Mouse (Mus musculus): ENCODE data around the gene Ube2v1. TPM values are rescaled to one million over a fixed set of nuclear protein-coding genes. Genes with fewer than 3 reads are reported as not detected.
"Not testable (repeated sequence)": the region's sequence is repeated elsewhere in the genome, so short reads cannot be mapped to it uniquely, and the experiment has no call there.

Gene Ube2v1
- polyA plus RNA-seq, 1 experiment from 2014 or later = 175 TPM

DNA sequence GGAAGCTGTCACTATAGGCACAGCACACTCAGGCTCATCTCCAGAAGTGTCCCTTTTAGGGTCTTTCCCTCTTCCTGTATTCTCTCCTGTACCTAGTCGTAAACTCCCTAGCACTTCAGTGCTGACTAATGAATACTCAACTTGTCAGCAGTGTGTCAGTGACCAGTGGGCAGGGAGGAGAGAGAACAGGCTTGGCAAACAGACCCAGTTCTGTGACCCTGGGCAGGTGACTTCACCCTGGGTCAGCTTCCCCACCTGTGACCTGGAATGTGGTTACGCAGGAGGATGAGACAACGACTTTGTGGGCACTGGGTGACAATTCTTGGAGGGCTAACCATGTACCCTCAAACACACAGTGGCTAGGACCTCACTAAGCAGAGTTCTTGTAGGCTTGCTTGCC, 14.9 kb downstream of the Ube2v1 start:
- ATAC-seq (ENCODE audit: insufficient number of reproducible peaks, insufficient read depth, low FRiP score, low read depth) = no peak
- peaks cover 58% of the 10 kb centered on the region for H3K36me3 ChIP-seq (ENCODE audit: control insufficient read depth, insufficient read depth, low read length)

DNA sequence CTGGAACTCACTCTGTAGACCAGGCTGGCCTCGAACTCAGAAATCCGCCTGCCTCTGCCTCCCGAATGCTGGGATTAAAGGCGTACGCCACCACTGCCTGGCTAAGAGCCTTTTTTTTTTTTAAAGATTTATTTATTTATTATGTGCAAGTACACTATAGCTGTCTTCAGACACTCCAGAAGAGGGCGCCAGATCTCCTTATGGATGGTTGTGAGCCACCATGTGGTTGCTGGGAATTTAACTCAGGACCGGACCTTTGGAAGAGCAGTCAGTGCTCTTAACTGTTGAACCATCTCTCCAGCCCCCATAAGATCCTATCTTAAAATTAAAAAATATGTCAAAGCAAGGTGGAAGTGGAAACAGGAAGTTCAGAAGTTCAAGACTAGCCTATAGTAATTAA, 18.6 kb downstream of the Ube2v1 start:
- H3K4me3 ChIP-seq (ENCODE audit: control insufficient read depth in 1 of 2, insufficient read depth in 1 of 2, low read depth in 1 of 2, low read length in 2 of 2); H3K27me3 ChIP-seq (ENCODE audit: control insufficient read depth, insufficient read depth, low read length); H3K9me3 ChIP-seq (ENCODE audit: control insufficient read depth, low read length); H3K4me1 ChIP-seq (ENCODE audit: control insufficient read depth in 2 of 2, insufficient read depth in 2 of 2, low read length in 2 of 2); H3K27ac ChIP-seq (replicated peaks in 1 of 2; ENCODE audit: control insufficient read depth in 1 of 2, insufficient read depth in 1 of 2, low read depth in 2 of 2, low read length in 2 of 2); H3K9ac ChIP-seq (ENCODE audit: low read length); ATAC-seq (ENCODE audit: insufficient number of reproducible peaks, insufficient read depth, low FRiP score, low read depth); H3K4me2 ChIP-seq (ENCODE audit: low read length): not testable (repeated sequence)
- 96% methylated on average over 6 of the region's 7 CpGs for WGBS
- peaks cover 79% of the 10 kb centered on the region for H3K36me3 ChIP-seq (ENCODE audit: control insufficient read depth, insufficient read depth, low read length)

More for the DNA sequence above, 14.9 kb downstream of the Ube2v1 start:
- no peak overlapping the region for H3K4me2 ChIP-seq (ENCODE audit: low read length)
- no peaks in the 10 kb centered on the region for H3K27me3 ChIP-seq (ENCODE audit: control insufficient read depth, insufficient read depth, low read length)
- WGBS = 79% methylated on average over 3 of the region's 3 CpGs
- no peak overlapping the region for H3K4me3 ChIP-seq (ENCODE audit: control insufficient read depth in 1 of 2, insufficient read depth in 1 of 2, low read depth in 1 of 2, low read length in 2 of 2)
- H3K9me3 ChIP-seq (ENCODE audit: control insufficient read depth, low read length) = no peaks in the 10 kb centered on the region
- H3K4me1 ChIP-seq (ENCODE audit: control insufficient read depth in 2 of 2, insufficient read depth in 2 of 2, low read length in 2 of 2) = peaks cover 7 to 9% of the 10 kb centered on the region in 2 experiments
- no peak overlapping the region for H3K27ac ChIP-seq (replicated peaks in 1 of 2; ENCODE audit: control insufficient read depth in 1 of 2, insufficient read depth in 1 of 2, low read depth in 2 of 2, low read length in 2 of 2)
- H3K9ac ChIP-seq (ENCODE audit: low read length) = no peak overlapping the region

DNA sequence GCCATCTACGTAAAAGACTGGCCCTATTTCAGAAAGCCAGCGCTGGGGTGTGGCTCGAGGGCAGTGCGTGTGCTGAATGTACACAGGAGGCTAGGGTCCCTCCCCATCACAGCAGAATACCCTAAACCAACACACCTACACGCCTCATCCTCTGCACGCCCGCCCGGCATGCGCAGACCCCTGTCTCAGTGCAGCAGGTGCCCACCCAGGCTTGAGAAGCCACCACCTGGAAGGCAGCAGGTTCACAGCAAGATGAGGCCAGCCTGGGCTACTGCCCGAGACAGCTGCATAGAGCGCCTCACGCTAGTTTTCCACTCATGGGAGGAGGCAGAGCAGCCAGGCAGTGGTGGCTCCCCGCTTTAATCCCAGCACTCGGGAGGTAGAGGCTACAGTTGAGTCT, 19.8 kb downstream of the Ube2v1 start:
- no peak overlapping the region for H3K4me2 ChIP-seq (ENCODE audit: low read length)
- H3K27ac ChIP-seq (replicated peaks in 1 of 2; ENCODE audit: control insufficient read depth in 1 of 2, insufficient read depth in 1 of 2, low read depth in 2 of 2, low read length in 2 of 2) = no peak overlapping the region
- H3K4me3 ChIP-seq (ENCODE audit: control insufficient read depth in 1 of 2, insufficient read depth in 1 of 2, low read depth in 1 of 2, low read length in 2 of 2) = no peak overlapping the region
- 93% methylated on average over 14 of the region's 14 CpGs for WGBS
- H3K27me3 ChIP-seq (ENCODE audit: control insufficient read depth, insufficient read depth, low read length) = no peaks in the 10 kb centered on the region
- H3K9me3 ChIP-seq (ENCODE audit: control insufficient read depth, low read length) = no peaks in the 10 kb centered on the region
- H3K9ac ChIP-seq (ENCODE audit: low read length) = no peak overlapping the region
- peaks cover 5 to 6% of the 10 kb centered on the region in 2 experiments; a peak in 2 of 4 replicates for H3K4me1 ChIP-seq (ENCODE audit: control insufficient read depth in 2 of 2, insufficient read depth in 2 of 2, low read length in 2 of 2)
- ATAC-seq (ENCODE audit: insufficient number of reproducible peaks, insufficient read depth, low FRiP score, low read depth) = no peak
- H3K36me3 ChIP-seq (ENCODE audit: control insufficient read depth, insufficient read depth, low read length) = peaks cover 78% of the 10 kb centered on the region

DNA sequence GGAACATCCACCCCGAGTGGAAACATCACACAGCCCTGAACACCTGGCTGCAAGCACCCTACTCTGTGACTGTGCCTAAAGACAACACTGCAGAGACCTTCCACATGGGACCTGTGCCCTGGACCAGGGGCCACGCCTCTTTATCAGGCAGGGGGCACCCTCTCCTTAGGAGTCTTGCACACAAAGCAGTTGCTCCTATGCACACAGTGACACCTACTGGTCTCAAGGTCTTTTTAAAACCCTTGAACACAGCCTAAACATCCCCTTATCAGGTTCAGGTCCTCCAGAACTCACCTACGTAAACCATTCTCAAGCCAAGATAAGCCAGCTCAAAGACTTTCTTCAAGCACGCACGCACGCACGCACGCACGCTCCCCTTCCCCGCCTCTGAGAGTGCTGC, 20.6 kb downstream of the Ube2v1 start:
- H3K27ac ChIP-seq (replicated peaks in 1 of 2; ENCODE audit: control insufficient read depth in 1 of 2, insufficient read depth in 1 of 2, low read depth in 2 of 2, low read length in 2 of 2) = no peak overlapping the region
- no peak for ATAC-seq (ENCODE audit: insufficient number of reproducible peaks, insufficient read depth, low FRiP score, low read depth)
- peaks cover 5 to 13% of the 10 kb centered on the region in 2 experiments; a peak in 3 of 4 replicates for H3K4me1 ChIP-seq (ENCODE audit: control insufficient read depth in 2 of 2, insufficient read depth in 2 of 2, low read length in 2 of 2)
- peaks cover 76% of the 10 kb centered on the region for H3K36me3 ChIP-seq (ENCODE audit: control insufficient read depth, insufficient read depth, low read length)
- WGBS = 82% methylated on average over 10 of the region's 10 CpGs
- no peak overlapping the region for H3K4me2 ChIP-seq (ENCODE audit: low read length)
- no peak overlapping the region for H3K4me3 ChIP-seq (ENCODE audit: control insufficient read depth in 1 of 2, insufficient read depth in 1 of 2, low read depth in 1 of 2, low read length in 2 of 2)
- H3K9me3 ChIP-seq (ENCODE audit: control insufficient read depth, low read length) = no peaks in the 10 kb centered on the region
- H3K9ac ChIP-seq (ENCODE audit: low read length) = no peak overlapping the region
- no peaks in the 10 kb centered on the region for H3K27me3 ChIP-seq (ENCODE audit: control insufficient read depth, insufficient read depth, low read length)

DNA sequence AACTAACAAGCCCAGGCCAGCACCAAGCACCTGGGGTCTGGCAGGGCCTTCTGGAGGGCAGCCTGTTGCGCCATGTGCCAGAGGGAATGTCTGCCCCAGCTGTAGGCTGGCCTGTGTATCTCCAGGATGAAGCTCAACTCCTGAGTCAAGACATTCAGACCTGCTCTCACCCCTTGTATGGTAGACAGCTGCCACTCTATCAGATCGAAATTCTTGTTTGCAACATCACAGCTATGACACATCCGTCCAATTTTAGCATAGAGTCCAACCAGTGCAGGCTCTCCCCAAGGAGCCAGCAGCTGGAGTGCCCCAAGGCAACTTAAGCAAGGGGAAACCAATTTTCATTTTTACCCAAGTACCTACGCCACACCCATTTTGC, 25.2 kb downstream of the Ube2v1 start:
- no peak for ATAC-seq (ENCODE audit: insufficient number of reproducible peaks, insufficient read depth, low FRiP score, low read depth)
- 0 out of 2 replicates have a peak overlapping the region, but pooled peaks have one; percentile 17 for H3K9ac ChIP-seq (ENCODE audit: low read length)
- H3K4me2 ChIP-seq (ENCODE audit: low read length) = no peak overlapping the region
- H3K27ac ChIP-seq (replicated peaks in 1 of 2; ENCODE audit: control insufficient read depth in 1 of 2, insufficient read depth in 1 of 2, low read depth in 2 of 2, low read length in 2 of 2) = no peak overlapping the region
- H3K4me3 ChIP-seq (ENCODE audit: control insufficient read depth in 1 of 2, insufficient read depth in 1 of 2, low read depth in 1 of 2, low read length in 2 of 2) = no peak overlapping the region
- no peaks in the 10 kb centered on the region for H3K27me3 ChIP-seq (ENCODE audit: control insufficient read depth, insufficient read depth, low read length)
- peaks cover 36% of the 10 kb centered on the region for H3K36me3 ChIP-seq (ENCODE audit: control insufficient read depth, insufficient read depth, low read length)
- no peaks in the 10 kb centered on the region for H3K9me3 ChIP-seq (ENCODE audit: control insufficient read depth, low read length)
- peaks cover 5 to 17% of the 10 kb centered on the region in 2 experiments; a peak in 3 of 4 replicates for H3K4me1 ChIP-seq (ENCODE audit: control insufficient read depth in 2 of 2, insufficient read depth in 2 of 2, low read length in 2 of 2)
- 63% methylated on average over 4 of the region's 4 CpGs for WGBS

DNA sequence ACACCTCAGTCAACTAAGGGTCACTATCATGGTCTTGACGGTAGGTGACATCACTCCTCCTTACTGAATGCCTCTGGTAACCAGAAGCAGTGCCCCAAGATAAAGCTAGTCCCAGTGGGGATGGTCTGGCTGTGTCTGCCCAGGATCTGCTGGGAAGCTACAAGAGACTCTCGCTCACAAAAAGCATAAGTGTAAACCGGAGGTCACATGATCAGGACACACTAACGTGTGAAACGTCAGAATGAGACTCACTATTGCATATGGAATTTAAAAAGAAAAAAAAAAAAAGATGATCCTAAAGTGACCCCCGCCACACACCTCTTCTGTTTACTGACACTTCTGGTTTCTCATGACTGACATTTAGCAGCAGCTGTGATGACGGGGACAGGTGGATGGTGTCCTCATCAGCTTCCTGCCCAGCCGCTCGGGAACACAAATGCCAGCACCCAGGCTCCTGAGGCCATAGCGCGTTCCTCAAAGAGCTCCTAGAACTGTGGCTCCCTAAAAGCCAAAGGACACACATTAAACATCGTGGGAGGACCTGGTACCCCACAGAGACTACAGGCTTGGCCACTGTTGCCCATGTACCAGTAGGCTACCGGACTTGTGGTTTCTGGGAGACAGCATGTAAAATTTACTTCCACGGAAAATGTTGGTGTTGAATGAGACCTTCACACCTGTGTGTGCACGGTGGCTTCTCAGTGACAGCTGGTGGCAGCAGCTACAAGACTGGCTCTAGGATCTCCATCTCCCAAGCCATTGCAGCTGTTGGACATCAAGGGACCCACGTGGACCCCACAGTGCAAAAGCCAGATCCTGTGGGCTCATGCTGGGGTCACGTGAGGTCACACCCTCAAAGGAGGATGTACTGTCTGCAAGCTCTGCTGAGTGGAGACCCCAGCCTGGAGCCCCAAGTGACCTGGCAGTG, 25.8 kb downstream of the Ube2v1 start:
- Histone ChIP-seq H3K27me3 (ENCODE audit: control insufficient read depth, insufficient read depth, low read length) (no peaks in the 10 kb centered on the region), H3K36me3 (ENCODE audit: control insufficient read depth, insufficient read depth, low read length) (peaks cover 31% of the 10 kb centered on the region), H3K4me3 (ENCODE audit: control insufficient read depth in 1 of 2, insufficient read depth in 1 of 2, low read depth in 1 of 2, low read length in 2 of 2) (no peak overlapping the region), H3K9me3 (ENCODE audit: control insufficient read depth, low read length) (no peaks in the 10 kb centered on the region), H3K27ac (replicated peaks in 1 of 2; ENCODE audit: control insufficient read depth in 1 of 2, insufficient read depth in 1 of 2, low read depth in 2 of 2, low read length in 2 of 2) (0 out of 4 replicates have a peak overlapping the region, but pooled peaks of 1 of the 2 experiments have one; percentile 3), H3K4me2 (ENCODE audit: low read length) (no peak overlapping the region), H3K4me1 (ENCODE audit: control insufficient read depth in 2 of 2, insufficient read depth in 2 of 2, low read length in 2 of 2) (peaks cover 5 to 17% of the 10 kb centered on the region in 2 experiments; a peak in 3 of 4 replicates), H3K9ac (ENCODE audit: low read length) (0 out of 2 replicates have a peak overlapping the region, but pooled peaks have one; percentile 17)
- WGBS = 61% methylated on average over 17 of the region's 17 CpGs
- ATAC-seq (ENCODE audit: insufficient number of reproducible peaks, insufficient read depth, low FRiP score, low read depth) = no peak

DNA sequence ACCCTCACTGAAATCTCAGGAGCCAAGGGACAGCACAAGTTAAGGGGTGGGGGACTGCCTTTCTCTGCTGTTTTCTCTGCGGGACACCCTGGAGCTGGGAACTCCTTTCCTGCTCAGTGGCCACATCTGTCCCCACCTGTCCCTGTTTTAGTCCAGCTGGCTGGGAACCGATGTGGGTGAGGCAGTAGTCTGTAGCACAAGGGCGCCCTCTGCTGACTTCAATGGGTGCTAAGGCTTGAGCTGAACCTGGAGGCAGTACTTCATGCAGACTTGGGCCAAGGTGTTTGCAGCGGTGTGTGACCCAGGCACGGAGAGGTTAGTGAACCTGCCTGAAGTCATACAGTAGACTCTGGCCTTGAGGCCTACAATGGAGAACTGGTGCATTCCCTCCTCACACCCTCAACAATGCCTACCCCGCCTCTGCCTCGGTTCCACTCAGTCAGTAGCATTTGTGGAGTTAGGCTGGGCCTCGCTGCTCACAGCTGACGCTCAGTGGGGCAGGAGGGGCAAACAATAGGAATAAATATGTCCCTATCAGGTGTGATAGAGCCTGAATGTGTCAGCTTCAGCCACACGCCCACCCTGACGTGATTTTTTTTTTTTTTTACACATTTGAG, 26.6 kb downstream of the Ube2v1 start:
- peaks cover 10 to 21% of the 10 kb centered on the region in 2 experiments; a peak in 3 of 4 replicates for H3K4me1 ChIP-seq (ENCODE audit: control insufficient read depth in 2 of 2, insufficient read depth in 2 of 2, low read length in 2 of 2)

More for the DNA sequence above, 26.6 kb downstream of the Ube2v1 start:
- 17% methylated on average over 11 of the region's 11 CpGs for WGBS
- Histone ChIP-seq H3K9ac (ENCODE audit: low read length) (no peak overlapping the region), H3K4me3 (ENCODE audit: control insufficient read depth in 1 of 2, insufficient read depth in 1 of 2, low read depth in 1 of 2, low read length in 2 of 2) (no peak overlapping the region), H3K36me3 (ENCODE audit: control insufficient read depth, insufficient read depth, low read length) (peaks cover 28% of the 10 kb centered on the region), H3K27me3 (ENCODE audit: control insufficient read depth, insufficient read depth, low read length) (no peaks in the 10 kb centered on the region), H3K27ac (replicated peaks in 1 of 2; ENCODE audit: control insufficient read depth in 1 of 2, insufficient read depth in 1 of 2, low read depth in 2 of 2, low read length in 2 of 2) (no peak overlapping the region), H3K9me3 (ENCODE audit: control insufficient read depth, low read length) (no peaks in the 10 kb centered on the region), H3K4me2 (ENCODE audit: low read length) (no peak overlapping the region)
- ATAC-seq (ENCODE audit: insufficient number of reproducible peaks, insufficient read depth, low FRiP score, low read depth) = peak; percentile 36; the same call in 1 of the 2 replicates
